Mouse (Mus musculus) olfactory bulb, adult 2 months (tissue): Measurements from ENCODE around the gene Cemip2. TPM values are rescaled to one million over a fixed set of nuclear protein-coding genes. Genes with fewer than 3 reads are reported as not detected.

Experiments
- H3K27ac ChIP-seq: fragments of 200-500 bp; 2 replicates; pipeline ENCODE4 v1.5.1; 2012; ENCODE audit warnings: low read depth, low read length; ENCODE audit not compliant: insufficient read depth
- H3K4me1 ChIP-seq: fragments of 200-500 bp; 2 replicates; pipeline ENCODE4 v1.6.1; 2012; ENCODE audit warnings: low read length; ENCODE audit not compliant: control insufficient read depth, insufficient read depth
- H3K4me3 ChIP-seq: fragments of 200-500 bp; 2 replicates; pipeline ENCODE4 v1.5.1; 2012; ENCODE audit warnings: mild to moderate bottlenecking, low read depth, low read length, moderate library complexity; ENCODE audit not compliant: insufficient read depth
- CTCF ChIP-seq: fragments of 200-500 bp; IDR thresholded peaks from 2 replicates; pipeline ENCODE4 v1.5.1; 2012; ENCODE audit warnings: low read depth, mild to moderate bottlenecking, low read length, moderate library complexity; ENCODE audit not compliant: insufficient read depth
- POLR2A ChIP-seq: fragments of 200-500 bp; IDR thresholded peaks from 2 replicates; pipeline ENCODE4 v1.6.1; 2012; ENCODE audit warnings: mild to moderate bottlenecking, low read depth, low read length, moderate library complexity; ENCODE audit not compliant: insufficient read depth
- WGBS: fragments of 180-500 bp; shearing (Covaris S2); methylation state at CpG from one replicate; pipeline ENCODE4 v1.1.7; 2018; 5-methylcytosine and 5-hydroxymethylcytosine counted together
- polyA plus RNA-seq: library from polyadenylated mRNA; stranded (reverse); fragments of >200 nt; gene quantifications from 2 replicates; pipeline ENCODE4 v1.2.4, GENCODE M21; 2012; ENCODE audit warnings: low replicate concordance; ENCODE audit not compliant: missing spikeins, insufficient read depth, insufficient read length

Cemip2 gene
- polyA plus RNA-seq, 1 experiment = not detected

GRCm38 (mm10) chr19:21784331-21785131, 6.4 kb downstream of the Cemip2 start:
- Histone ChIP-seq H3K27ac (no peak overlapping the region), H3K4me3 (no peak overlapping the region), H3K4me1 (peaks cover 25% of the 10 kb centered on the region)
- TF ChIP-seq POLR2A = no peak
- TF ChIP-seq CTCF = no peak
- WGBS = 50% methylated on average over 8 of the region's 8 CpGs

DNA sequence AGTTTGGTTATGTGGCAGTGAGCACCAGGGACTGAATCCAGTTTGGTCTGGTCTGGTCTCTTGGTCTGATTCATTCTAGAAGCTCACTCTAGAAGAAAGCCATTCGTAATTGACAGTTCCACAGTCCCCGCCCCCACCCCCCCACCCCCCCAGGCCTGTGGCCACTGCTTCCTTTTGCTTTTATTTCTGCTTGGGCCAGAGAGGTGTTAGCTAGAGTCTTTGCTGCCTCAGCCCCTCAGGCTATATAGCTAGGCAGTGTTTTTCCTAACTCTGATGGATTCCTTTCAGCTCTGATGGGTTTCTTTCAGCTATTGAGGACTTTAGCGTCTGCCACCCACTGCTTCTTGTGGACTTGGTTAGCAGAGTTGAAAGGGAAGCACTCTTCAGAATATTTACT, 7.0 kb downstream of the Cemip2 start:
- no peak overlapping the region for H3K4me3 ChIP-seq
- H3K4me1 ChIP-seq = peaks cover 27% of the 10 kb centered on the region

GRCm38 (mm10) chr19:21787004-21787480, 8.9 kb downstream of the Cemip2 start:
- peak overlapping the region; percentile 64; the same call in 1 of the 2 replicates for H3K27ac ChIP-seq
- 28% methylated on average over 6 of the region's 6 CpGs for WGBS
- TF ChIP-seq POLR2A (no peak), CTCF (no peak)
- peaks cover 24% of the 10 kb centered on the region for H3K4me1 ChIP-seq
- H3K4me3 ChIP-seq = no peak overlapping the region

More for the DNA sequence above, 7.0 kb downstream of the Cemip2 start:
- no peak for TF ChIP-seq CTCF
- no peak for TF ChIP-seq POLR2A
- H3K27ac ChIP-seq = no peak overlapping the region
- 8% methylated on average over 3 of the region's 3 CpGs for WGBS

- H3K4me3 ChIP-seq = no peak overlapping the region
- TF ChIP-seq POLR2A (no peak), CTCF (no peak)
- no peak overlapping the region for H3K27ac ChIP-seq
- 47% methylated on average over 8 of the region's 8 CpGs for WGBS
- peaks cover 24% of the 10 kb centered on the region for H3K4me1 ChIP-seq
These were observed 10.9 kb downstream of the Cemip2 start for GRCm38 (mm10) chr19:21788999-21789398.

GRCm38 (mm10) chr19:21789676-21790075, 11.5 kb downstream of the Cemip2 start:
- TF ChIP-seq POLR2A (no peak), CTCF (no peak)
- no peak overlapping the region for H3K27ac ChIP-seq
- no peak overlapping the region for H3K4me3 ChIP-seq
- peaks cover 18% of the 10 kb centered on the region for H3K4me1 ChIP-seq
- WGBS = 55% methylated on average over 6 of the region's 6 CpGs

DNA sequence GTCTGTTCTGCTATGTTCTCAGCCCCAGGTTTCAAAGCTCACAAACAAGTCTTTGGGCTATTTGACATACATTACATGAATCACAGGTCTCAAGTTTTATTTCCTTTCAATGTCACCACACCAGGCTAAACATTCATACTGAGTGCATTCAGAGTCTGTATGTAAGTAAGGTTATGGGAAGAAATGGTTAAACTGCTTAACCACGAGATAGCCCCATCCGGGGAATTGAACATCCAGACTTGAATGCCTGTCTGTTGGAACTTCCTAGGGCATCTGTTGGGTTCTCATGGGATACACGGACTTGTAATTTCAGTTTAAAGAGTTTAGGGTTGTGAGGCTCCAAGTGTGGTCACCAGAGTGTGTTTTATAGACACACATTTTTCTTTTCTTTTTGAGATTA, 13.2 kb downstream of the Cemip2 start:
- no peak overlapping the region for H3K4me3 ChIP-seq
- TF ChIP-seq CTCF (no peak), POLR2A (no peak)
- WGBS = 86% methylated on average over 3 of the region's 3 CpGs
- H3K27ac ChIP-seq = no peak overlapping the region
- H3K4me1 ChIP-seq = peaks cover 11% of the 10 kb centered on the region

GRCm38 (mm10) chr19:21791826-21792225, 13.7 kb downstream of the Cemip2 start:
- H3K4me3 ChIP-seq = no peak overlapping the region
- no peak overlapping the region for H3K27ac ChIP-seq
- TF ChIP-seq CTCF = no peak
- TF ChIP-seq POLR2A = no peak
- WGBS = 83% methylated on average over 4 of the region's 4 CpGs
- H3K4me1 ChIP-seq = peaks cover 11% of the 10 kb centered on the region

DNA sequence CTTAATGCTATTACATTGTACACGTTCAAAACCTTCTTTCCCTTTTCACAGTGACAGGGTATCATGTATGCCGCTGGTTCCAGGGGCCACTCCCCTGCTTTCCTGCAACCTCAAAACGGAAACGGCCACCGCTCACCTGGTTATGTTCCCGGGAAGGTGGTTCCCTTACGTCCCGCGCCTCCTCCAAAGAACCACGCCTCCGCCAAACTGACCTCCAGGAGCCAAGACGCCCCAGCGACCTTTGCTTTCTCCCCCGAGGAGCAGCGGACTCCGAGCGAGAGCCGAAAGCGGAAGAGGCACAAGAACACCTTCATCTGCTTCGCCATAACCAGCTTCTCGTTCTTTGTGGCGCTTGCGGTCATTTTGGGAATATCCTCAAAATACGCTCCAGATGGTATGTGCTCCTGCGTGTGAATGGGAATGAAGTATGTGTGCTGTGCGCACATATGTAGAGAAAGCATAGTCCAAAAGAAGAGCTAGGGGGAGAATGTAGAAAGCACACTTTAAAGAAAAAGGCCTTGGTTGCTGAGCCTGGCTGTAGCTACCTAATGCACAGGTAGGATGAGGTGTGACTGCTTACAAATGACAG, 14.5 kb downstream of the Cemip2 start:
- H3K4me1 ChIP-seq = peaks cover 8% of the 10 kb centered on the region
- 97% methylated on average over 26 of the region's 26 CpGs for WGBS
- H3K4me3 ChIP-seq = no peak overlapping the region
- TF ChIP-seq POLR2A = no peak
- TF ChIP-seq CTCF = no peak
- no peak overlapping the region for H3K27ac ChIP-seq

GRCm38 (mm10) chr19:21794569-21794968, 16.4 kb downstream of the Cemip2 start:
- 96% methylated on average over 3 of the region's 3 CpGs for WGBS
- TF ChIP-seq POLR2A (no peak), CTCF (no peak)

More at GRCm38 (mm10) chr19:21794569-21794968, 16.4 kb downstream of the Cemip2 start:
- Histone ChIP-seq H3K27ac (no peak overlapping the region), H3K4me3 (no peak overlapping the region), H3K4me1 (peaks cover 13% of the 10 kb centered on the region)
